Mouse (Mus musculus): Measurements from ENCODE around the gene Ppil6.

- TF ChIP-seq CTCF (IDR thresholded peaks at IDR 0.05) (no peak), EP300 (IDR thresholded peaks at IDR 0.05) (no peak)
These were observed 39.3 kb upstream of the Ppil6 start for GRCm38 (mm10) chr10:41450780-41451522.
